Mouse (Mus musculus) liver, adult 2 months (tissue): ENCODE data around the gene Ltbp2. TPM values are rescaled to one million over a fixed set of nuclear protein-coding genes. Genes with fewer than 3 reads are reported as not detected.

Experiments
- DNase-seq: peaks from one replicate; pipeline ENCODE4 v3.0.0-alpha.2; 2011; ENCODE audit warnings: low read depth, low spot score; ENCODE audit errors: extremely low read depth
- H3K27ac ChIP-seq: fragments of 200-500 bp; replicated peaks from 2 replicates; pipeline ENCODE4 v1.5.1; 2012; ENCODE audit warnings: low read depth, mild to moderate bottlenecking, control low read depth, inconsistent platforms, low read length; ENCODE audit not compliant: insufficient read depth
- H3K27me3 ChIP-seq: fragments of 200-500 bp; 2 replicates; pipeline ENCODE4 v1.6.1; 2012; ENCODE audit warnings: mild to moderate bottlenecking, moderate library complexity, low read length, inconsistent platforms; ENCODE audit not compliant: control insufficient read depth, insufficient read depth
- H3K36me3 ChIP-seq: fragments of 200-500 bp; 2 replicates; pipeline ENCODE4 v1.6.1; 2012; ENCODE audit warnings: low read length, inconsistent platforms; ENCODE audit not compliant: control insufficient read depth, insufficient read depth
- H3K4me1 ChIP-seq: fragments of 200-500 bp; 2 replicates; pipeline ENCODE4 v1.6.1; 2011; ENCODE audit warnings: low read length; ENCODE audit not compliant: control insufficient read depth, insufficient read depth
- H3K4me3 ChIP-seq: fragments of 200-500 bp; 2 replicates; pipeline ENCODE4 v1.5.1; 2011; ENCODE audit warnings: low read depth, mild to moderate bottlenecking, control low read depth, low read length, moderate library complexity; ENCODE audit not compliant: insufficient read depth
- H3K79me2 ChIP-seq: fragments of 200-500 bp; 2 replicates; pipeline ENCODE4 v1.6.1; 2012; ENCODE audit warnings: inconsistent platforms, mild to moderate bottlenecking, low read length, moderate library complexity; ENCODE audit not compliant: control insufficient read depth, insufficient read depth
- H3K9ac ChIP-seq: fragments of 200-500 bp; 2 replicates; pipeline ENCODE4 v1.6.1; 2012; ENCODE audit warnings: low read depth, mild to moderate bottlenecking, control low read depth, inconsistent platforms, low read length
- CTCF ChIP-seq: fragments of 200-500 bp; IDR thresholded peaks from 2 replicates; pipeline ENCODE4 v1.5.1; 2011; ENCODE audit warnings: low read depth, low read length, control low read depth
- POLR2A ChIP-seq: fragments of 200-500 bp; IDR thresholded peaks from 2 replicates; pipeline ENCODE4 v1.6.1; 2011; ENCODE audit warnings: low read length, control low read depth; ENCODE audit not compliant: insufficient read depth; ENCODE audit errors: extremely low read depth
- WGBS: fragments of 180-500 bp; shearing (Covaris S2); methylation state at CpG from one replicate; pipeline ENCODE4 v1.1.7; 2018; 5-methylcytosine and 5-hydroxymethylcytosine counted together
- polyA plus RNA-seq: library from polyadenylated mRNA; depleted of rRNA; stranded (reverse); fragments of >200 nt; gene quantifications from 2 replicates; pipeline ENCODE4 v1.2.3, GENCODE M21; 2012
- total RNA-seq: library from RNA; depleted of rRNA; stranded (reverse); fragments of >200 nt; gene quantifications from 2 replicates; pipeline ENCODE4 v1.2.3, GENCODE M21; 2014

Gene Ltbp2
- total and polyA plus RNA-seq, 2 experiments: 0.65 to 1.7 TPM

- no peak overlapping the region for H3K27ac ChIP-seq
- no peak overlapping the region for H3K4me3 ChIP-seq
- no peaks in the 10 kb centered on the region; the same call in 1 of the 2 replicates for H3K4me1 ChIP-seq
- no peaks in the 10 kb centered on the region for H3K27me3 ChIP-seq
- DNase-seq: no peak
- H3K79me2 ChIP-seq: no peaks in the 10 kb centered on the region
- H3K9ac ChIP-seq: no peak overlapping the region
- peaks cover 1% of the 10 kb centered on the region; the same call in 1 of the 2 replicates for H3K36me3 ChIP-seq
- TF ChIP-seq POLR2A (no peak), CTCF (no peak)
- 87% methylated on average over 4 of the region's 4 CpGs for WGBS
Measured at GRCm38 (mm10) chr12:84912652-84913104, 36.3 kb upstream of the Ltbp2 start.

GRCm38 (mm10) chr12:84911640-84912039 lies 35.3 kb upstream of the Ltbp2 start:
- no peaks in the 10 kb centered on the region for H3K27me3 ChIP-seq
- TF ChIP-seq POLR2A (no peak), CTCF (no peak)
- 93% methylated on average over 2 of the region's 2 CpGs for WGBS

GRCm38 (mm10) chr12:84910066-84910465 lies 33.7 kb upstream of the Ltbp2 start:
- Histone ChIP-seq H3K4me1 (no peaks in the 10 kb centered on the region), H3K4me3 (no peak overlapping the region), H3K27ac (no peak overlapping the region), H3K27me3 (no peaks in the 10 kb centered on the region), H3K9ac (no peak overlapping the region), H3K79me2 (no peaks in the 10 kb centered on the region), H3K36me3 (no peaks in the 10 kb centered on the region)
- TF ChIP-seq POLR2A (no peak), CTCF (no peak)
- WGBS: 95% methylated on average over 4 of the region's 4 CpGs
- DNase-seq: no peak

More at GRCm38 (mm10) chr12:84911640-84912039, 35.3 kb upstream of the Ltbp2 start:
- Histone ChIP-seq H3K9ac (no peak overlapping the region), H3K36me3 (no peaks in the 10 kb centered on the region), H3K27ac (no peak overlapping the region), H3K4me3 (no peak overlapping the region), H3K4me1 (no peaks in the 10 kb centered on the region), H3K79me2 (no peaks in the 10 kb centered on the region)
- no peak for DNase-seq

GRCm38 (mm10) chr12:84907627-84908480 lies 31.5 kb upstream of the Ltbp2 start:
- no peaks in the 10 kb centered on the region for H3K79me2 ChIP-seq
- no peak overlapping the region for H3K4me3 ChIP-seq
- H3K4me1 ChIP-seq: no peaks in the 10 kb centered on the region
- H3K36me3 ChIP-seq: no peaks in the 10 kb centered on the region
- 76% methylated on average over 10 of the region's 10 CpGs for WGBS
- no peak overlapping the region for H3K27ac ChIP-seq
- DNase-seq: no peak
- no peaks in the 10 kb centered on the region for H3K27me3 ChIP-seq
- TF ChIP-seq CTCF: no peak
- no peak for TF ChIP-seq POLR2A
- no peak overlapping the region for H3K9ac ChIP-seq

GRCm38 (mm10) chr12:84907024-84907626 lies 30.8 kb upstream of the Ltbp2 start:
- H3K27me3 ChIP-seq: no peaks in the 10 kb centered on the region
- no peak overlapping the region for H3K27ac ChIP-seq
- no peak overlapping the region for H3K4me3 ChIP-seq
- no peaks in the 10 kb centered on the region for H3K4me1 ChIP-seq
- TF ChIP-seq POLR2A (no peak), CTCF (no peak)
- H3K36me3 ChIP-seq: no peaks in the 10 kb centered on the region
- H3K9ac ChIP-seq: no peak overlapping the region
- no peak for DNase-seq
- no peaks in the 10 kb centered on the region for H3K79me2 ChIP-seq
- WGBS: 84% methylated on average over 12 of the region's 12 CpGs
